ENCODE assay signal across 14 mouse cellular contexts in genomic region chr6:38785747-38786146, GRCm38 (mm10).
A peak's percentile ranks its signal among the peaks of the same experiment; 100 is the strongest.
DNase-seq lines count a peak whose midpoint lies in the region; ATAC-seq and TF ChIP-seq lines count a peak whose summit lies in the region.
"Had no signal": no experiment of that assay in that cellular context is flagged by ENCODE, and none has a peak within 500 bp of the region (broad histone marks: within the 10 kb centered on the region; RNA-seq: fewer than 3 reads in every experiment).

No protein-coding gene starts in this region.

- no peak overlapping the region for H3K4me3 ChIP-seq in forebrain, embryonic 16.5 days (replicated peaks; ENCODE audit: low read length)
- no peak overlapping the region for H3K4me3 ChIP-seq in forebrain, embryonic 14.5 days (ENCODE audit: low read depth, low read length)
- no peak overlapping the region for H3K4me3 ChIP-seq in left cerebral cortex, adult 2 months
- H3K4me3 ChIP-seq in liver, embryonic 13.5 days (replicated peaks), result no peak overlapping the region
- H3K4me3 ChIP-seq in kidney, embryonic 16.5 days (ENCODE audit: low read length), result no peak overlapping the region
- H3K4me3 ChIP-seq: heart, adult 2 months; midbrain, embryonic 12.5 days; neural tube, embryonic 13.5 days had no signal

- DNase-seq in forebrain, embryonic 14.5 days (ENCODE audit: low spot score), result no peak
- no peak for DNase-seq in left cerebral cortex, adult 2 months (ENCODE audit: extremely low spot score in 1 of 2, low spot score in 2 of 2)
- no peak for DNase-seq in left cerebral cortex, adult 9 months (ENCODE audit: low spot score in 2 of 2)
- peak; percentile 18 for DNase-seq in cerebellum, adult 8-10 months
- no peak for DNase-seq in liver, embryonic 13.5 days
- DNase-seq in adrenal gland, postnatal 25 days, result no peak
- DNase-seq: lung, adult 2 months; thymus, adult 2 months had no signal

- WGBS in forebrain, embryonic 16.5 days, result 16% methylated on average over 1 of the region's 1 CpGs
- WGBS in forebrain, embryonic 14.5 days, result 52% methylated on average over 1 of the region's 1 CpGs
- 29% methylated on average over 1 of the region's 1 CpGs for WGBS in liver, embryonic 13.5 days (ENCODE audit: insufficient replicate concordance)
- 65% methylated on average over 1 of the region's 1 CpGs for WGBS in kidney, embryonic 16.5 days

- ATAC-seq in forebrain, embryonic 16.5 days, result 0 out of 2 replicates have a peak, but pooled peaks have one; percentile 45
- no peak for ATAC-seq in forebrain, embryonic 14.5 days
- no peak for ATAC-seq in liver, embryonic 13.5 days (ENCODE audit: low read depth)
- ATAC-seq in kidney, embryonic 16.5 days (ENCODE audit: low FRiP score, low TSS enrichment), result no peak
- ATAC-seq: activated CD4-positive, CD25-positive, alpha-beta regulatory T cell, adult 4 months had no signal

- no peaks in the 10 kb centered on the region for H3K27me3 ChIP-seq in forebrain, embryonic 16.5 days (replicated peaks; ENCODE audit: control insufficient read depth, insufficient read depth, low read length)
- H3K27me3 ChIP-seq in forebrain, embryonic 14.5 days (replicated peaks; ENCODE audit: control insufficient read depth, insufficient read depth, low read length), result no peaks in the 10 kb centered on the region
- no peaks in the 10 kb centered on the region for H3K27me3 ChIP-seq in liver, embryonic 13.5 days
- no peaks in the 10 kb centered on the region for H3K27me3 ChIP-seq in kidney, embryonic 16.5 days (ENCODE audit: insufficient read depth, low read length)
- H3K27me3 ChIP-seq: midbrain, embryonic 12.5 days; neural tube, embryonic 13.5 days had no signal

- H3K27ac ChIP-seq in forebrain, embryonic 16.5 days (ENCODE audit: low read length), result no peak overlapping the region
- no peak overlapping the region for H3K27ac ChIP-seq in forebrain, embryonic 14.5 days (ENCODE audit: low read depth, low read length)
- H3K27ac ChIP-seq in left cerebral cortex, adult 2 months, result peak overlapping the region; percentile 37; the same call in 1 of the 2 replicates
- peak overlapping the region; percentile 0; the same call in 1 of the 2 replicates for H3K27ac ChIP-seq in liver, embryonic 13.5 days
- no peak overlapping the region for H3K27ac ChIP-seq in kidney, embryonic 16.5 days (ENCODE audit: low read length)
- H3K27ac ChIP-seq: heart, adult 2 months; midbrain, embryonic 12.5 days had no signal

- no peak overlapping the region for H3K4me2 ChIP-seq in forebrain, embryonic 16.5 days (ENCODE audit: low read length)
- no peak overlapping the region for H3K4me2 ChIP-seq in forebrain, embryonic 14.5 days (ENCODE audit: low read length)
- no peak overlapping the region for H3K4me2 ChIP-seq in liver, embryonic 13.5 days
- no peak overlapping the region for H3K4me2 ChIP-seq in kidney, embryonic 16.5 days (replicated peaks; ENCODE audit: low read depth, low read length)
- H3K4me2 ChIP-seq: midbrain, embryonic 12.5 days; neural tube, embryonic 13.5 days had no signal

- no peak for TF ChIP-seq CTCF in left cerebral cortex, adult 2 months (IDR thresholded peaks at IDR 0.05)

- intact Hi-C loops in left cerebral cortex, adult 2 months (cut with DNase I), result no loop called here

- H3K9ac ChIP-seq in forebrain, embryonic 16.5 days (replicated peaks; ENCODE audit: low read depth, low read length), result no peak overlapping the region
- H3K9ac ChIP-seq in forebrain, embryonic 14.5 days (ENCODE audit: low read length), result no peak overlapping the region
- H3K9ac ChIP-seq in liver, embryonic 13.5 days, result no peak overlapping the region
- no peak overlapping the region for H3K9ac ChIP-seq in kidney, embryonic 16.5 days (replicated peaks; ENCODE audit: low read length)
- H3K9ac ChIP-seq: midbrain, embryonic 12.5 days; neural tube, embryonic 13.5 days had no signal

- no peaks in the 10 kb centered on the region for H3K36me3 ChIP-seq in forebrain, embryonic 16.5 days (ENCODE audit: control insufficient read depth, insufficient read depth)
- H3K36me3 ChIP-seq in forebrain, embryonic 14.5 days (ENCODE audit: control insufficient read depth, insufficient read depth, low read length), result 0 out of 2 replicates have a peak, but pooled peaks cover 4% of the 10 kb centered on the region
- peaks cover 40% of the 10 kb centered on the region for H3K36me3 ChIP-seq in liver, embryonic 13.5 days
- H3K36me3 ChIP-seq in kidney, embryonic 16.5 days (ENCODE audit: insufficient read depth, low read length), result peaks cover 4% of the 10 kb centered on the region; the same call in 1 of the 2 replicates
- H3K36me3 ChIP-seq: midbrain, embryonic 12.5 days; neural tube, embryonic 13.5 days had no signal

- H3K4me1 ChIP-seq in forebrain, embryonic 16.5 days (replicated peaks; ENCODE audit: control insufficient read depth, insufficient read depth, low read length), result peaks cover 6% of the 10 kb centered on the region
- H3K4me1 ChIP-seq in forebrain, embryonic 14.5 days (ENCODE audit: control insufficient read depth, insufficient read depth, low read length), result 0 out of 2 replicates have a peak, but pooled peaks cover 3% of the 10 kb centered on the region
- peaks cover 66% of the 10 kb centered on the region for H3K4me1 ChIP-seq in liver, embryonic 13.5 days (replicated peaks)
- H3K4me1 ChIP-seq in kidney, embryonic 16.5 days (ENCODE audit: insufficient read depth, low read length), result peaks cover 8% of the 10 kb centered on the region; the same call in 1 of the 2 replicates

- no peaks in the 10 kb centered on the region for H3K9me3 ChIP-seq in forebrain, embryonic 16.5 days (ENCODE audit: control insufficient read depth, low read length)
- no peaks in the 10 kb centered on the region for H3K9me3 ChIP-seq in forebrain, embryonic 14.5 days (replicated peaks; ENCODE audit: control insufficient read depth, low read length)
- H3K9me3 ChIP-seq in liver, embryonic 13.5 days (replicated peaks), result no peaks in the 10 kb centered on the region
- H3K9me3 ChIP-seq in kidney, embryonic 16.5 days (ENCODE audit: low read length), result no peaks in the 10 kb centered on the region
- H3K9me3 ChIP-seq: midbrain, embryonic 12.5 days; neural tube, embryonic 13.5 days had no signal

Comparison
In these comparisons a context has a peak if more than half of its experiments do, and no peak if none do; other contexts are left out.
1. H3K27ac ChIP-seq: peak in left cerebral cortex, adult 2 months (single experiment) and liver, embryonic 13.5 days (single experiment); none in forebrain, embryonic 16.5 days (single experiment), forebrain, embryonic 14.5 days (single experiment) and kidney, embryonic 16.5 days (single experiment).